Mouse (Mus musculus) thymus, adult 2 months (tissue): Measurements from ENCODE around the gene Sp7.

ENCODE experiments used
- CTCF ChIP-seq: fragments of 200-500 bp; IDR thresholded peaks from 2 replicates; pipeline ENCODE4 v1.5.1; 2012; ENCODE audit warnings: mild to moderate bottlenecking, control low read depth, low read length, moderate library complexity, borderline replicate concordance; ENCODE audit not compliant: control insufficient read depth, poor library complexity, insufficient read depth; ENCODE audit errors: extremely low read depth
- POLR2A ChIP-seq: fragments of 200-500 bp; IDR thresholded peaks from 2 replicates; pipeline ENCODE4 v1.6.1; 2012; ENCODE audit warnings: mild to moderate bottlenecking, low read length, control low read depth, moderate library complexity; ENCODE audit not compliant: control insufficient read depth, poor library complexity, insufficient read depth; ENCODE audit errors: extremely low read depth

GRCm38 (mm10) chr15:102401278-102401677 lies 34.3 kb upstream of the Sp7 start:
- TF ChIP-seq POLR2A, result no peak
- TF ChIP-seq CTCF, result no peak
